Mouse (Mus musculus) embryonic fibroblast, embryonic 13.5 days (primary cell): ENCODE measurements around the gene Spred3. TPM values are rescaled to one million over a fixed set of nuclear protein-coding genes. Genes with fewer than 3 reads are reported as not detected.

Experiments
- H3K27ac ChIP-seq: 2 replicates; pipeline ENCODE4 v1.5.1; 2012; ENCODE audit warnings: low read length, control low read depth, inconsistent platforms; ENCODE audit not compliant: insufficient read depth
- H3K4me1 ChIP-seq: 2 replicates; pipeline ENCODE4 v1.6.1; 2011; ENCODE audit warnings: low read length; ENCODE audit not compliant: control insufficient read depth, insufficient read depth
- H3K4me3 ChIP-seq: 2 replicates; pipeline ENCODE4 v1.5.1; 2011; ENCODE audit warnings: mild to moderate bottlenecking, control low read depth, low read length; ENCODE audit not compliant: insufficient read depth
- CTCF ChIP-seq: IDR thresholded peaks from 2 replicates; pipeline ENCODE4 v1.5.1; 2011; ENCODE audit warnings: mild to moderate bottlenecking, control low read depth, low read length, moderate library complexity, borderline replicate concordance; ENCODE audit not compliant: insufficient read depth
- POLR2A ChIP-seq: IDR thresholded peaks from 2 replicates; pipeline ENCODE4 v1.6.1; 2011; ENCODE audit warnings: low read depth, mild to moderate bottlenecking, control low read depth, low read length, moderate library complexity
- polyA plus RNA-seq: library from polyadenylated mRNA; stranded (reverse); fragments of >200 nt; gene quantifications from 2 replicates; pipeline ENCODE4 v1.2.4, GENCODE M21; 2011; ENCODE audit warnings: low read depth; ENCODE audit not compliant: missing spikeins, insufficient read length

Gene Spred3
- polyA plus RNA-seq, 1 experiment = 31.2 TPM

GRCm38 (mm10) chr7:29134230-29134629, 36.0 kb downstream of the Spred3 start:
- Histone ChIP-seq H3K27ac (no peak overlapping the region), H3K4me3 (no peak overlapping the region), H3K4me1 (no peaks in the 10 kb centered on the region)
- TF ChIP-seq CTCF (no peak), POLR2A (no peak)

- no peaks in the 10 kb centered on the region for H3K4me1 ChIP-seq
- H3K27ac ChIP-seq = no peak overlapping the region
- H3K4me3 ChIP-seq = no peak overlapping the region
- no peak for TF ChIP-seq POLR2A
- peak; percentile 52; the same call in 1 of the 2 replicates for TF ChIP-seq CTCF
Measured at GRCm38 (mm10) chr7:29128725-29129124, 41.5 kb downstream of the Spred3 start.

- Histone ChIP-seq H3K27ac (no peak overlapping the region), H3K4me3 (no peak overlapping the region), H3K4me1 (no peaks in the 10 kb centered on the region)
- no peak for TF ChIP-seq POLR2A
- no peak for TF ChIP-seq CTCF
Measured at GRCm38 (mm10) chr7:29126173-29126915, 43.9 kb downstream of the Spred3 start.

GRCm38 (mm10) chr7:29124970-29125369, 45.2 kb downstream of the Spred3 start, which contains the start of gene Ryr1:
Gene Ryr1 (minus strand): TSS chr7:29125179.
- Histone ChIP-seq H3K4me1 (no peaks in the 10 kb centered on the region), H3K27ac (no peak within 1 kb of the TSS), H3K4me3 (peak within 1 kb of the TSS; percentile 11; the same call in 1 of the 2 replicates)
- TF ChIP-seq POLR2A (no peak), CTCF (no peak)

GRCm38 (mm10) chr7:29123531-29124358, 46.5 kb downstream of the Spred3 start:
- TF ChIP-seq CTCF (no peak), POLR2A (no peak)
- H3K27ac ChIP-seq = no peak overlapping the region
- no peak overlapping the region for H3K4me3 ChIP-seq
- H3K4me1 ChIP-seq = no peaks in the 10 kb centered on the region

GRCm38 (mm10) chr7:29122821-29123220, 47.4 kb downstream of the Spred3 start:
- H3K4me1 ChIP-seq = no peaks in the 10 kb centered on the region
- H3K27ac ChIP-seq = no peak overlapping the region
- TF ChIP-seq POLR2A (no peak), CTCF (no peak)
- H3K4me3 ChIP-seq = no peak overlapping the region

- no peak for TF ChIP-seq CTCF
- no peak for TF ChIP-seq POLR2A
- no peak overlapping the region for H3K4me3 ChIP-seq
- H3K27ac ChIP-seq = no peak overlapping the region
- no peaks in the 10 kb centered on the region for H3K4me1 ChIP-seq
Measured at GRCm38 (mm10) chr7:29119526-29119925, 50.7 kb downstream of the Spred3 start.

- H3K27ac ChIP-seq = no peak overlapping the region
- no peaks in the 10 kb centered on the region for H3K4me1 ChIP-seq
- H3K4me3 ChIP-seq = no peak overlapping the region
- TF ChIP-seq CTCF (no peak), POLR2A (no peak)
Measured at GRCm38 (mm10) chr7:29118142-29118851, 51.9 kb downstream of the Spred3 start.
